Mouse (Mus musculus) small intestine, adult 2 months (tissue): ENCODE results near the gene Col9a3. TPM values are rescaled to one million over a fixed set of nuclear protein-coding genes. Genes with fewer than 3 reads are reported as not detected.

ENCODE experiments used
- H3K27ac ChIP-seq: fragments of 200-500 bp; 2 replicates; pipeline ENCODE4 v1.5.1; 2012; ENCODE audit warnings: low read depth, low read length, control low read depth, inconsistent platforms; ENCODE audit not compliant: insufficient read depth
- H3K27me3 ChIP-seq: fragments of 200-500 bp; 2 replicates; pipeline ENCODE4 v1.6.1; 2012; ENCODE audit warnings: mild to moderate bottlenecking, moderate library complexity, low read length, inconsistent platforms; ENCODE audit not compliant: control insufficient read depth, insufficient read depth
- H3K36me3 ChIP-seq: fragments of 200-500 bp; 2 replicates; pipeline ENCODE4 v1.6.1; 2012; ENCODE audit warnings: mild to moderate bottlenecking, low read length, control low read depth, inconsistent platforms; ENCODE audit not compliant: control insufficient read depth, insufficient read depth
- H3K4me1 ChIP-seq: fragments of 200-500 bp; 2 replicates; pipeline ENCODE4 v1.6.1; 2012; ENCODE audit warnings: low read length, inconsistent platforms, mixed read lengths; ENCODE audit not compliant: control insufficient read depth, insufficient read depth, insufficient read length
- H3K4me3 ChIP-seq: fragments of 200-500 bp; 2 replicates; pipeline ENCODE4 v1.5.1; 2012; ENCODE audit warnings: low read depth, mild to moderate bottlenecking, control low read depth, inconsistent platforms, low read length, moderate library complexity
- CTCF ChIP-seq: fragments of 200-500 bp; IDR thresholded peaks from 2 replicates; pipeline ENCODE4 v1.5.1; 2012; ENCODE audit warnings: low read depth, mild to moderate bottlenecking, control low read depth, inconsistent platforms, low read length, moderate library complexity, mixed read lengths; ENCODE audit not compliant: insufficient replicate concordance, insufficient read length; ENCODE audit errors: extremely low read depth
- POLR2A ChIP-seq: fragments of 200-500 bp; IDR thresholded peaks from 2 replicates; pipeline ENCODE4 v1.6.1; 2012; ENCODE audit warnings: low read depth, mild to moderate bottlenecking, control low read depth, inconsistent platforms, low read length, moderate library complexity
- WGBS: fragments of 180-500 bp; shearing (Covaris S2); methylation state at CpG from one replicate; pipeline ENCODE4 v1.1.7; 2018; 5-methylcytosine and 5-hydroxymethylcytosine counted together
- polyA plus RNA-seq: library from polyadenylated mRNA; depleted of rRNA; stranded (reverse); fragments of >200 nt; gene quantifications from 2 replicates; pipeline ENCODE4 v1.2.3, GENCODE M21; 2012; rRNA removed

Gene Col9a3
- polyA plus RNA-seq = 0.52 and 1.2 TPM in 2 replicates

DNA sequence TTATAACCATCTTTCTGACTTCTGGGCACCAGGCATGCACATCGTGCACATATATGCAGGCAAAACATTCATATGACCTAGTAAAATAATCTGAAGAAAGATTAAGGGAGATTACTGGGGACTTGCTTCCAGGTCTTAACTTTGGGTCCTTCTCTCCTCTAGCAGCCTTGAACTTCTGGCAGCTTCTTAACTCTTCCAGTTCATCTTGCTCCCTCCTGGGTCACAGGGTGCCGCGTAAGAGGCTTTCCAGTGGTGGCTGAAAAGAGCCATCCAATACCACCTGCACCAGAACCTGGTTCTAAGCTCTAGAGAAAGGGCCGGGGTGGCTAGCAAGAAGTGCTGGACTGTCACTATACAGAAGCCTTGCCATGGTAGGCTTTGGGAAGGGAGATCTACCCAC lies at the start of gene Col9a3:
Gene Col9a3, plus strand, starts transcription at position 301 of the 400 bp plus-strand sequence.
- 62% methylated on average over 4 of the region's 4 CpGs for WGBS
- no peak for TF ChIP-seq CTCF
- H3K36me3 ChIP-seq = peaks cover 28% of the 10 kb centered on the region
- H3K4me3 ChIP-seq = no peak within 1 kb of the TSS
- H3K4me1 ChIP-seq = no peaks in the 10 kb centered on the region
- H3K27me3 ChIP-seq = no peaks in the 10 kb centered on the region; the same call in 1 of the 2 replicates
- no peak within 1 kb of the TSS for H3K27ac ChIP-seq

DNA sequence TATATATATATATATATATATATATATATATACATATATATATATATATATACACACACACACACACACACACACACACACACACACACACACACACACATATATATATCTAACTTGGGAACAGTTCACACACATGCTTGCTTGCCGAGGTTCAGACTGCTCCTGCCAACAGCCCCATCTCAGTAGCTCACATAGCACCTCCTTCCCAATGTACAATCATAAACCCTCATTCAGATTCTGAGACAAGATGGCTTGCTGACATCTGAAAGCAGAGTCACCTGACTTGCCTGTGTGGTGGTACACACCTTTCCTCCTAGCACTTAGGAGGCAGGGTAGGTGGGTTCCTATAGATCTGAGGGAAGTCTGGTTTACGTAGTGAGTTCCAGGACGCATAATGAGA lies 45.2 kb upstream of the Col9a3 start:
- no peak overlapping the region for H3K27ac ChIP-seq
- no peaks in the 10 kb centered on the region for H3K4me1 ChIP-seq
- H3K36me3 ChIP-seq = no peaks in the 10 kb centered on the region
- 56% methylated on average over 3 of the region's 3 CpGs for WGBS
- H3K4me3 ChIP-seq = no peak overlapping the region
- no peaks in the 10 kb centered on the region for H3K27me3 ChIP-seq
- TF ChIP-seq POLR2A (no peak), CTCF (no peak)

DNA sequence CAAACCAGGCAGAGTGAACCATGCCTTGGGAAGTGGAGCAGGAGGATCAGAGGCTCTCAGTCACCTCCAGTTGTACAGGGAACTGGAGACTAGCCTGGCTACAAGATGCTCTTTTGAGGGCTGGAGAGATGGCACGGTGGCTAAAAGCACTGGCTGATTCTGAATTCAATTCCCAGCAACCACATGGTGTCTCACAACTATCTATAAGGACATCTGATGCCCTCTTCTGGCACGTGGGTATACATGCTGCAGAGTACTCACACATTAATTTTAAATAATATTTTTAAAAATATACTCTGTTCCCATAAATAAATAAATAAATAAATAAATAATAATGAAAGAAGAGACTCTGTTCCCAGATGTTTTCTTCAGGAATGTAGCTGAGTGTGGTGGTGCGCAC lies 42.4 kb upstream of the Col9a3 start:
- 61% methylated on average over 3 of the region's 3 CpGs for WGBS
- H3K4me3 ChIP-seq = no peak overlapping the region
- no peaks in the 10 kb centered on the region for H3K4me1 ChIP-seq
- H3K36me3 ChIP-seq = no peaks in the 10 kb centered on the region
- no peaks in the 10 kb centered on the region for H3K27me3 ChIP-seq
- no peak for TF ChIP-seq POLR2A
- no peak for TF ChIP-seq CTCF
- H3K27ac ChIP-seq = no peak overlapping the region

DNA sequence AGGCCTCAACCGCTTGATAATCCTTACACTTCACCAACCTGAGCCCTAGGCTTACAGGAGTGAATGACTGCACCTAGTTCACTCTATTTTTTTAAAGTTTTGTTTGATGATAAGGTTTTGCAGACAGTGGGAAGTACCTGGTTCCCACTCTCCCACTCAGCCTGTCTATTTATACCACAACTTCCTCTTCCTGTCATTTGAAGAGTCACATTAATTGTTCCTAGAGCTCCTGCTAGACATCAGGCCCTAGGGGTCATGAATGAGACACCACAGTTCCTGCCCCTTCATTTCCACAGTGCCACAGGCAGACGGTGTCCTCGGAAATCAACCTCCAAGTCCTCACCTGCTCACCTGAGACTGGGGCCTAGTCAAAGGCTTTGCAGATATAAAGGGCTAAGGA lies 41.1 kb upstream of the Col9a3 start:
- Histone ChIP-seq H3K27ac (no peak overlapping the region), H3K36me3 (no peaks in the 10 kb centered on the region), H3K27me3 (no peaks in the 10 kb centered on the region), H3K4me3 (no peak overlapping the region), H3K4me1 (no peaks in the 10 kb centered on the region)
- 59% methylated on average over 3 of the region's 3 CpGs for WGBS
- TF ChIP-seq CTCF = no peak
- no peak for TF ChIP-seq POLR2A

- H3K4me3 ChIP-seq = no peak overlapping the region
- H3K36me3 ChIP-seq = no peaks in the 10 kb centered on the region
- H3K4me1 ChIP-seq = no peaks in the 10 kb centered on the region
- H3K27me3 ChIP-seq = no peaks in the 10 kb centered on the region; the same call in 1 of the 2 replicates
- no peak overlapping the region for H3K27ac ChIP-seq
- no peak for TF ChIP-seq POLR2A
- TF ChIP-seq CTCF = peak; percentile 53; the same call in 1 of the 2 replicates
- WGBS = 55% methylated on average over 5 of the region's 5 CpGs
Observed at GRCm38 (mm10) chr2:180560245-180560644, 37.3 kb upstream of the Col9a3 start.

DNA sequence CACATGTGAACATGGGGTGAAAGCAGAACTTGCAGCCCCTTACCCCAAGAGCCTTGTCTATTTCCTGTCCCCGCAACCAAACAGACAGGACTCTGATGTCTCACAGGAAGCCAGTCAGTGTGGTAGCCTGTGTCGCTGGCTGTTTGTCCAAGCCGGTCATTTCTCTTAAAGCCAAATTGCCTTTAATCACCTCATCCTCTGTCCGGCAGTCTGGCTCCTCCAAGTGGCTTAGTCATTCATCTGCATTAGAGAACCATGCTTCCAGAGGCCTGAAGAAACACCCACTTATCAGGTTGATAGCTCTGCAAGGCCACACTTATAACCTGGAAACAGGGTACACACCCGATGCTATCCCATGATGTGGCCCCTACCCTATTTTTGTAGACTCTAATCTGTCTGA lies 35.4 kb upstream of the Col9a3 start:
- H3K4me1 ChIP-seq = no peaks in the 10 kb centered on the region
- no peaks in the 10 kb centered on the region for H3K36me3 ChIP-seq
- H3K27me3 ChIP-seq = no peaks in the 10 kb centered on the region; the same call in 1 of the 2 replicates
- no peak overlapping the region for H3K27ac ChIP-seq
- TF ChIP-seq POLR2A = no peak
- TF ChIP-seq CTCF = no peak
- WGBS = 40% methylated on average over 5 of the region's 5 CpGs
- H3K4me3 ChIP-seq = no peak overlapping the region

DNA sequence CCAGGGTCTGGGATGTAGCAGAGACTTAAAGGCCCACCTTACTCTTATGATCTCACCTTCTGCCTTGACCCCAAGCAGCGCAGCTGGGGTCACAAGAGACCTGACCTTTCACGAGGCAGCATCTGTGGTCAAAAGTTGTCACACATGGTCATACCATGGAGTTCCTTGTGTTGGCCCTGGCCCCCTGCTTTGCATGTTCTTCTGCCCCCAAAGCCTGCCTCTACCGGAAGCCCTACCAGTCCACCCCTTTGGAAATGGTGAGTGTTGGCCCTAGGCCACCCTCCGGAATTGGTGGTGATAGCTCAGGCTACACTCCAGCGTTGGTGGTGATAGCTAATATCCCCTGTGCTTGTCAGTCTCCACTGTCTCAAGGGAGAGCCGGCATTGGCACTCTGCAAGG lies 34.3 kb upstream of the Col9a3 start:
- no peaks in the 10 kb centered on the region; the same call in none of the 2 replicates for H3K27me3 ChIP-seq
- 63% methylated on average over 6 of the region's 6 CpGs for WGBS
- no peak for TF ChIP-seq CTCF
- no peak for TF ChIP-seq POLR2A
- H3K27ac ChIP-seq = no peak overlapping the region
- H3K4me1 ChIP-seq = no peaks in the 10 kb centered on the region
- H3K4me3 ChIP-seq = no peak overlapping the region
- no peaks in the 10 kb centered on the region for H3K36me3 ChIP-seq
